Mouse (Mus musculus) midbrain, embryonic 15.5 days (tissue): ENCODE data around the gene Btbd7. TPM values are rescaled to one million over a fixed set of nuclear protein-coding genes. Genes with fewer than 3 reads are reported as not detected.

Experiments used
- ATAC-seq: fragments of 200-750 bp; cut with Nextera tagmentation; replicated peaks from 2 replicates; pipeline ENCODE4 v1.8.0; 2017; ENCODE audit warnings: moderate TSS enrichment
- H3K27ac ChIP-seq: fragments of 300-500 bp; sonication (generic); 2 replicates; pipeline ENCODE4 v1.5.1; 2015; ENCODE audit warnings: mild to moderate bottlenecking, inconsistent platforms
- H3K27me3 ChIP-seq: fragments of 300-500 bp; sonication (generic); replicated peaks from 2 replicates; pipeline ENCODE4 v1.6.1; 2015; ENCODE audit warnings: inconsistent platforms
- H3K36me3 ChIP-seq: fragments of 300-500 bp; sonication (generic); replicated peaks from 2 replicates; pipeline ENCODE4 v1.6.1; 2015; ENCODE audit warnings: inconsistent platforms
- H3K4me1 ChIP-seq: fragments of 300-500 bp; sonication (generic); 2 replicates; pipeline ENCODE4 v1.6.1; 2015; ENCODE audit warnings: inconsistent platforms
- H3K4me2 ChIP-seq: fragments of 300-500 bp; sonication (generic); 2 replicates; pipeline ENCODE4 v1.6.1; 2015; ENCODE audit warnings: inconsistent platforms, mild to moderate bottlenecking, moderate library complexity
- H3K4me3 ChIP-seq: fragments of 300-500 bp; sonication (generic); 2 replicates; pipeline ENCODE4 v1.5.1; 2015; ENCODE audit warnings: mild to moderate bottlenecking, inconsistent platforms
- H3K9ac ChIP-seq: fragments of 300-500 bp; sonication (generic); 2 replicates; pipeline ENCODE4 v1.6.1; 2015; ENCODE audit warnings: mild to moderate bottlenecking, inconsistent platforms
- H3K9me3 ChIP-seq: fragments of 300-500 bp; sonication (generic); 2 replicates; pipeline ENCODE4 v1.6.1; 2016; ENCODE audit warnings: inconsistent platforms
- WGBS: fragments of 180-500 bp; shearing (Covaris S2); methylation state at CpG from one replicate; pipeline ENCODE4 v1.1.7; 2015; ENCODE audit warnings: mixed read lengths; 5-methylcytosine and 5-hydroxymethylcytosine counted together
- polyA plus RNA-seq: library from polyadenylated mRNA; unstranded; fragments of >200 nt; fragmentation: Nextera tagmentation; extraction: Ambion mirVana; gene quantifications from 2 replicates; pipeline ENCODE4 v1.2.1, GENCODE M21; 2015

Btbd7 gene
- polyA plus RNA-seq: 14.0 and 14.3 TPM in 2 replicates

DNA sequence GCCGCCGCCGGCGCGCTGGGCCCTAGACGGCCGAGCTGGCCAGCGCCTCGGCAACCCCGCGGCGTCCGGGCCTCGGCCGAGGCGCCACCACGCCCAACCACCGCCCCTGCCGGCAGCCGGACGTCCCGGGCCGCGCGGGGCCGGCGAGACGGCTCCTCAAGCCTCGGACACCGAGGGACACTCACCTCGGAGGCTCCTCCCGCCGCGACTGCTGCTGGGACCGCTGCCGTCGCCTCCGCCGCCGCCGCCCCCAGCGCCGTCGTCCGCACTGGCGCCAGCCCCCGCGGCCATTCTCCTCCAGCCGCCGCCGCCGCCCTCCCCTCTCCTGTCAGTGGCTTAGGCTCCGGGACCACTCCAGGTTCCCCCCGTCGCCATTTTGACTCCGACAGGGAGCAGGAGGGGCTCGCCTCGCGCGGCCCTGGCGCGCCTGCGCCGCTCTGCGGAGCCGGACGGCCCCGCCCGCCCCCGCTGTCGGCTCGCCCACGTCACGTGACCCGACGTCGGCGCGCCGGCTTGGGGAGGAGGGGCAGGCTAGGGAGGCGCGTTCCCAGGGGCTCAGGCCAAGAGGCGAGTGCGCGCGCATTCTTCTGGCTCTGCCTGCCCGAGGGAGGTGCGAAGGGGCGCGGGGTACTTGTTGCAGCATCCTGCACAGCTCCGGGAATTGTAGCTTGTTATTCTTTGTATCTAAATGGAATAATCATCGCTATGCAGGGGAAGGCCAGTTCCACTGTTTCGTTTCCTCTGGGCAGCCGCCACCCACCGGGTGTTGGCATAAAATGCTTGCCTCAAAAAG is at the start of gene Btbd7:
Btbd7 (minus strand) TSS at position 441 of the 793 bp plus-strand sequence.
- Histone ChIP-seq H3K4me2 (peak within 1 kb of the TSS; percentile 66), H3K4me1 (peaks cover 23% of the 10 kb centered on the region), H3K36me3 (no peaks in the 10 kb centered on the region), H3K27ac (peak within 1 kb of the TSS; percentile 93), H3K9ac (peak within 1 kb of the TSS; percentile 81), H3K9me3 (no peaks in the 10 kb centered on the region), H3K4me3 (peak within 1 kb of the TSS; percentile 88), H3K27me3 (no peaks in the 10 kb centered on the region)
- ATAC-seq: peak; percentile 97
- under 1% methylated on average over 87 of the region's 95 CpGs for WGBS

DNA sequence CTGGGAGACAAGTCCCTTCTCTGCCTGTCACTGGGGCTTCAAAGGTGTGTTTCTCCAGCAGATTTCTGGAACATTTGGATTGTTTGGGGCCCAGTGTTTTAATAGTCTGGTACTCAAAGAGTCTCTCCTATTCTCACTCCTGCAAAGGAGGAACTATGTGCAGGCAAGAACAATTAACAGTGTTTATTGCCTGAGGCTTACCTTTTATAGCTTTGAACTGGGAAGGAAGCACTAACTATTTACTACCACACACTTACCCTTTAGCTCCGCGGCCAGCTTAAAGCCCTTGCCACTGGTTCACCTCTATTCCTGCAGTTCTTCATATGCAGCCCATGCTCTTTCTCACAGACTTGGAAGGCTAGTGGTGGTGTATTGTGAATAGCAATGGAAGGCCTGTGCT is 37.8 kb upstream of the Btbd7 start:
- no peaks in the 10 kb centered on the region for H3K27me3 ChIP-seq
- no peak overlapping the region for H3K9ac ChIP-seq
- no peak overlapping the region for H3K27ac ChIP-seq
- H3K4me1 ChIP-seq: no peaks in the 10 kb centered on the region
- H3K4me2 ChIP-seq: no peak overlapping the region
- H3K9me3 ChIP-seq: no peaks in the 10 kb centered on the region
- 94% methylated on average over 2 of the region's 2 CpGs for WGBS
- no peaks in the 10 kb centered on the region for H3K36me3 ChIP-seq
- H3K4me3 ChIP-seq: no peak overlapping the region
- no peak for ATAC-seq

- 33% methylated on average over 3 of the region's 3 CpGs for WGBS
- ATAC-seq: no peak
Measured at GRCm38 (mm10) chr12:102908191-102908590, 29.9 kb upstream of the Btbd7 start.

DNA sequence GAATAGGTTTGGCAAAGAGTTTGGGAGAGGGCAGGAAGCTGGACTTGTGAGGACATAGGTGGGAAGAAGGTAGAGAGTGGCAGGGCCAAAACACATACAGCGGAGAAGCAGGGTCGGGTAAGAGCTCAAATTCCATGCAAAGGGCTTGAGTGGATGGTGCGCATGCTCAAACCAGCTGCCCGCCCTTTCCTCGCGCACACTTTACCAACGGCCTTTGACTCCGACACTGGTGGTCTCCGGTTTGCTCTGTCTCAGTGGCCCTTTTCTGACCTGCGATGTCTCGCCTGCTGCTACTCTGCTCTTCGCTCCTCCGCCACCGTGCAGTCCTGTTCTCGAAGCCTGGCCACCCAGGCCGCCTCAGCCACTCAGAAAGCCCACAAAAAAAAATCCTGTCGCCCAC is 20.8 kb upstream of the Btbd7 start, which contains the start of gene Cox8c:
Cox8c (plus strand) TSS at position 226 of the 400 bp plus-strand sequence.
- no peak within 1 kb of the TSS for H3K27ac ChIP-seq
- H3K27me3 ChIP-seq: no peaks in the 10 kb centered on the region
- no peaks in the 10 kb centered on the region for H3K36me3 ChIP-seq
- no peaks in the 10 kb centered on the region for H3K4me1 ChIP-seq
- H3K9me3 ChIP-seq: no peaks in the 10 kb centered on the region
- H3K4me3 ChIP-seq: no peak within 1 kb of the TSS
- WGBS: 95% methylated on average over 17 of the region's 17 CpGs
- no peak within 1 kb of the TSS for H3K9ac ChIP-seq
- ATAC-seq: no peak
- no peak within 1 kb of the TSS for H3K4me2 ChIP-seq

More at GRCm38 (mm10) chr12:102908191-102908590, 29.9 kb upstream of the Btbd7 start:
- H3K27me3 ChIP-seq: no peaks in the 10 kb centered on the region
- no peak overlapping the region for H3K4me2 ChIP-seq
- H3K4me1 ChIP-seq: no peaks in the 10 kb centered on the region
- H3K4me3 ChIP-seq: no peak overlapping the region
- H3K36me3 ChIP-seq: no peaks in the 10 kb centered on the region
- H3K9me3 ChIP-seq: no peaks in the 10 kb centered on the region
- no peak overlapping the region for H3K27ac ChIP-seq
- no peak overlapping the region for H3K9ac ChIP-seq

- Histone ChIP-seq H3K27me3 (no peaks in the 10 kb centered on the region), H3K9me3 (no peaks in the 10 kb centered on the region), H3K27ac (no peak overlapping the region), H3K4me2 (no peak overlapping the region), H3K36me3 (no peaks in the 10 kb centered on the region), H3K9ac (no peak overlapping the region), H3K4me3 (no peak overlapping the region), H3K4me1 (0 out of 2 replicates have a peak, but pooled peaks cover 8% of the 10 kb centered on the region)
- WGBS: 48% methylated on average over 5 of the region's 5 CpGs
- ATAC-seq: no peak
Measured at GRCm38 (mm10) chr12:102888568-102888967, 10.3 kb upstream of the Btbd7 start.

GRCm38 (mm10) chr12:102887366-102887765 is 9.1 kb upstream of the Btbd7 start:
- 53% methylated on average over 10 of the region's 10 CpGs for WGBS
- Histone ChIP-seq H3K4me2 (no peak overlapping the region), H3K4me1 (0 out of 2 replicates have a peak, but pooled peaks cover 8% of the 10 kb centered on the region), H3K9ac (no peak overlapping the region), H3K36me3 (no peaks in the 10 kb centered on the region), H3K9me3 (no peaks in the 10 kb centered on the region), H3K4me3 (no peak overlapping the region), H3K27ac (no peak overlapping the region), H3K27me3 (no peaks in the 10 kb centered on the region)
- ATAC-seq: no peak

DNA sequence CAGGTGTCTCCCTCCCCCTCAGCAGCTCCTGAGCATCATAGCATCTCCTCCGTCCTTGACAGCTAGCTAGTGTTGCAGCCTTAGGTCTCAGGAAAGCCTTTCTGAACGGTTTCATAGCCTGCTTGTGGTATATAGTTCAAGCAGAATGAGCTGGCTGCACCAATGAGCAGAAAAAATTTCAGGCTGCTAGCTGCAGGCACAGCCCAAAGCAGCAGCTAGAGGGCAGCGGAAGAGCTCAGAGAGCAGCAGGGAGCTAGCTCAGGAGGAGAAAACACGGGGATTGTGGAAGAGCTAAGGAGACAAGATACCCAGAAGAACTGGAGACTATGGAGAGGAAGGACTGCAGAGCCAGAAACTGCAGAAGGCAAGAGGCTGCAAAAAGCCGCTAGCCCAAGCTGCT is 7.5 kb upstream of the Btbd7 start:
- Histone ChIP-seq H3K27ac (no peak overlapping the region), H3K4me1 (0 out of 2 replicates have a peak, but pooled peaks cover 8% of the 10 kb centered on the region), H3K9me3 (no peaks in the 10 kb centered on the region), H3K4me3 (no peak overlapping the region), H3K27me3 (no peaks in the 10 kb centered on the region), H3K4me2 (no peak overlapping the region), H3K9ac (no peak overlapping the region), H3K36me3 (no peaks in the 10 kb centered on the region)
- WGBS: 11% methylated on average over 5 of the region's 5 CpGs
- peak; percentile 83 for ATAC-seq

- Histone ChIP-seq H3K36me3 (no peaks in the 10 kb centered on the region), H3K4me1 (peaks cover 23% of the 10 kb centered on the region), H3K9me3 (no peaks in the 10 kb centered on the region), H3K9ac (peak overlapping the region; percentile 81), H3K27ac (peak overlapping the region; percentile 93), H3K27me3 (no peaks in the 10 kb centered on the region), H3K4me3 (peak overlapping the region; percentile 88), H3K4me2 (peak overlapping the region; percentile 66)
- 35% methylated on average over 7 of the region's 7 CpGs for WGBS
- ATAC-seq: no peak
Measured at GRCm38 (mm10) chr12:102878901-102879300, 630 bp upstream of the Btbd7 start.

GRCm38 (mm10) chr12:102877301-102878030 is 805 bp downstream of the Btbd7 start:
- Histone ChIP-seq H3K27me3 (no peaks in the 10 kb centered on the region), H3K4me1 (peaks cover 23% of the 10 kb centered on the region), H3K9me3 (no peaks in the 10 kb centered on the region), H3K4me2 (peak overlapping the region; percentile 66), H3K36me3 (no peaks in the 10 kb centered on the region), H3K27ac (peak overlapping the region; percentile 93), H3K4me3 (peak overlapping the region; percentile 88), H3K9ac (peak overlapping the region; percentile 81)
- under 1% methylated on average over 59 of the region's 70 CpGs for WGBS
- peak; percentile 79 for ATAC-seq

DNA sequence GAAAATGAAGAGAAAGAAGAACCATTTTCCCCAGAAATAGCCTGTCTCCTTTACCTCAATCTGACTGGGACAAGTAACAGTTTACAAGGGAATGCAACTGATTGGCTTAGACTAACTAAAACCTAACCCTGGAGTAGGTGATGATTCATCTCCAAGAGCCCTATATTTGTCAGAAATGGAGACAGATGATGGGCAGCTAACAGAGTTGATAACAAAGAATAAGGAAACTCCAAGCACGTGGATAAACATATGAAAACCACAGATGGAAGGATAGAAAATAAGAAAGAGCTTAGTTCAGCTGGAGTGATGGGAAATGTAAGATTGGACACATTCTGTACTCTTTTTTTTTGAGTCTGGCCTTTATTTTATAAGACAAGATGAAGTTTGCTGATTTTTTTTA is 7.7 kb downstream of the Btbd7 start:
- no peaks in the 10 kb centered on the region for H3K36me3 ChIP-seq
- 89% methylated on average over 1 of the region's 1 CpGs for WGBS

DNA sequence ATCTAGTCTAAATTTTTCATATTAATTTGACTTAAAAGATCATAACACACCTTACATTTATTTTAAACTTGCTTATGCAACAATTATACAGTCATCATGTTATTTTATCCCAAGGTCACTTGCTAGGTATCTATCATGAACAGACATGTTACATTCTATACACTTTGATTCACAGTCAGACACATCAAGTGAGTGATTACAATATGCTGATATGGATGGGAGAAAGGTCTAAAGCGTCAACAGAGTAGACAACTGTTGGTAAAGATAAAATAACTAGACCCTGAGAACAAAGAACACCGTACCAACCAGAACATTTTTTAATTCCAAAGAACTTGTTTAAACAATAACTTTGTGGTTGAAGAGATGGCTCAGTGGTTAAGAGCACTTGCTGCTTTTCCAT is 8.5 kb downstream of the Btbd7 start:
- no peak overlapping the region for H3K27ac ChIP-seq
- H3K9ac ChIP-seq: no peak overlapping the region

More for the DNA sequence above, 7.7 kb downstream of the Btbd7 start:
- H3K27me3 ChIP-seq: no peaks in the 10 kb centered on the region
- H3K9me3 ChIP-seq: no peaks in the 10 kb centered on the region
- peaks cover 1% of the 10 kb centered on the region for H3K4me1 ChIP-seq
- ATAC-seq: no peak
- H3K4me2 ChIP-seq: no peak overlapping the region
- H3K9ac ChIP-seq: no peak overlapping the region
- H3K27ac ChIP-seq: no peak overlapping the region
- H3K4me3 ChIP-seq: no peak overlapping the region

GRCm38 (mm10) chr12:102860806-102861205 is 17.5 kb downstream of the Btbd7 start:
- peaks cover 5% of the 10 kb centered on the region; the same call in 1 of the 2 replicates for H3K4me1 ChIP-seq
- no peak overlapping the region for H3K4me2 ChIP-seq
- no peak overlapping the region for H3K4me3 ChIP-seq
- H3K27ac ChIP-seq: no peak overlapping the region
- H3K36me3 ChIP-seq: no peaks in the 10 kb centered on the region
- no peaks in the 10 kb centered on the region for H3K27me3 ChIP-seq
- no peak for ATAC-seq
- H3K9me3 ChIP-seq: no peaks in the 10 kb centered on the region
- no peak overlapping the region for H3K9ac ChIP-seq

More for the DNA sequence above, 8.5 kb downstream of the Btbd7 start:
- no peak for ATAC-seq
- Histone ChIP-seq H3K36me3 (no peaks in the 10 kb centered on the region), H3K9me3 (no peaks in the 10 kb centered on the region), H3K27me3 (no peaks in the 10 kb centered on the region), H3K4me1 (no peaks in the 10 kb centered on the region; the same call in 1 of the 2 replicates), H3K4me2 (no peak overlapping the region), H3K4me3 (no peak overlapping the region)
- 93% methylated on average over 2 of the region's 2 CpGs for WGBS
